ENCODE assay signal across 9 mouse cellular contexts in genomic region chr5:34538527-34538926, GRCm38 (mm10). TPM values are rescaled to one million over a fixed set of nuclear protein-coding genes. Genes with fewer than 3 reads are reported as not detected.
A peak's percentile ranks its signal among the peaks of the same experiment; 100 is the strongest.
DNase-seq lines count a peak whose midpoint lies in the region; ATAC-seq and TF ChIP-seq lines count a peak whose summit lies in the region.
"Had no signal": no experiment of that assay in that cellular context is flagged by ENCODE, and none has a peak within 500 bp of the region (broad histone marks: within the 10 kb centered on the region; RNA-seq: fewer than 3 reads in every experiment).

No protein-coding gene starts in this region.

- H3K4me1 ChIP-seq in midbrain, embryonic 16.5 days (ENCODE audit: control insufficient read depth, insufficient read depth, low read length): no peaks in the 10 kb centered on the region
- H3K4me1 ChIP-seq: embryonic facial prominence, embryonic 13.5 days had no signal

- DNase-seq in layer of hippocampus, adult 2 months (ENCODE audit: low spot score in 2 of 2): no peak
- DNase-seq in layer of hippocampus, postnatal 36 days: no peak
- peak; percentile 31 for DNase-seq in brain, adult 2 months (ENCODE audit: low read depth, low spot score)
- peak; percentile 75 for DNase-seq in lung, postnatal 10 days
- DNase-seq in thymus, postnatal 14 days: peak; percentile 84
- DNase-seq in right cerebral cortex, adult 2 months (ENCODE audit: low spot score in 2 of 2): no peak

- H3K27me3 ChIP-seq in midbrain, embryonic 16.5 days (ENCODE audit: control insufficient read depth, insufficient read depth, low read depth, low read length): no peaks in the 10 kb centered on the region
- H3K27me3 ChIP-seq: embryonic facial prominence, embryonic 13.5 days; lung, embryonic 15.5 days had no signal

- no peak overlapping the region for H3K9ac ChIP-seq in midbrain, embryonic 16.5 days (ENCODE audit: low read depth, low read length)
- H3K9ac ChIP-seq: embryonic facial prominence, embryonic 13.5 days; lung, embryonic 15.5 days had no signal

- H3K27ac ChIP-seq in layer of hippocampus, adult 2 months: no peak overlapping the region
- H3K27ac ChIP-seq in midbrain, embryonic 16.5 days (ENCODE audit: low read length): no peak overlapping the region
- H3K27ac ChIP-seq: embryonic facial prominence, embryonic 13.5 days; lung, embryonic 15.5 days had no signal

- ATAC-seq in midbrain, embryonic 16.5 days: no peak

- peak; percentile 63 for TF ChIP-seq CTCF in layer of hippocampus, adult 2 months (conservative IDR thresholded peaks at IDR 0.05)

- H3K4me2 ChIP-seq in midbrain, embryonic 16.5 days (ENCODE audit: low read length): no peak overlapping the region
- H3K4me2 ChIP-seq: embryonic facial prominence, embryonic 13.5 days; lung, embryonic 15.5 days had no signal

- no peaks in the 10 kb centered on the region for H3K36me3 ChIP-seq in midbrain, embryonic 16.5 days (ENCODE audit: control insufficient read depth, insufficient read depth, low read length)
- H3K36me3 ChIP-seq: embryonic facial prominence, embryonic 13.5 days; lung, embryonic 15.5 days had no signal

- no peaks in the 10 kb centered on the region for H3K9me3 ChIP-seq in midbrain, embryonic 16.5 days (replicated peaks; ENCODE audit: control insufficient read depth, low read length, poor library complexity, severe bottlenecking)
- H3K9me3 ChIP-seq: embryonic facial prominence, embryonic 13.5 days; lung, embryonic 15.5 days had no signal

- 32% methylated on average over 5 of the region's 5 CpGs for WGBS in midbrain, embryonic 16.5 days

- H3K4me3 ChIP-seq in layer of hippocampus, adult 2 months: no peak overlapping the region
- H3K4me3 ChIP-seq in midbrain, embryonic 16.5 days (ENCODE audit: low read depth, low read length): no peak overlapping the region
- H3K4me3 ChIP-seq: embryonic facial prominence, embryonic 13.5 days; lung, embryonic 15.5 days had no signal

RNA-seq across cellular contexts. Expression of gene Sh3bp2, which starts 12.9 kb away (rescaled TPM):
- total RNA-seq in layer of hippocampus, adult 2 months (2021): 1 to 10 TPM; 3.3 to 6.6 TPM
- 1 to 10 TPM; 3.2 to 4.5 TPM for total RNA-seq in layer of hippocampus, postnatal 36 days (2021)
- 21.8 and 28.5 TPM in 2 replicates for polyA plus RNA-seq in midbrain, embryonic 16.5 days (2015; fragmentation: Nextera tagmentation; extraction: Ambion mirVana)

RNA-seq across cellular contexts. Expression of gene Tnip2, which starts 24.7 kb away (rescaled TPM):
- 10 to 100 TPM; 29.9 to 30.9 TPM for total RNA-seq in layer of hippocampus, adult 2 months (2021)
- total RNA-seq in layer of hippocampus, postnatal 36 days (2021): 10 to 100 TPM; 22.5 to 26.3 TPM
- polyA plus RNA-seq in midbrain, embryonic 16.5 days (2015; fragmentation: Nextera tagmentation; extraction: Ambion mirVana): 9.2 and 14.1 TPM in 2 replicates

RNA-seq across cellular contexts. Expression of gene Add1, which starts 34.9 kb away (rescaled TPM):
- total RNA-seq in layer of hippocampus, adult 2 months (2021): 100 to 1,000 TPM; 444 to 448 TPM
- 100 to 1,000 TPM; 441 to 450 TPM for total RNA-seq in layer of hippocampus, postnatal 36 days (2021)
- 203 and 212 TPM in 2 replicates for polyA plus RNA-seq in midbrain, embryonic 16.5 days (2015; fragmentation: Nextera tagmentation; extraction: Ambion mirVana)

Comparison
In these comparisons a context has a peak if more than half of its experiments do, and no peak if none do; other contexts are left out.
1. DNase-seq: peak in brain, adult 2 months (single experiment), lung, postnatal 10 days (single experiment) and thymus, postnatal 14 days (single experiment); none in layer of hippocampus, adult 2 months (0 of 2), layer of hippocampus, postnatal 36 days (0 of 2) and right cerebral cortex, adult 2 months (0 of 2).